Mouse (Mus musculus) megakaryocyte, embryonic 14.5 days (primary cell): ENCODE results near the gene Stxbp3.

Experiments used
- FLI1 ChIP-seq: IDR thresholded peaks from 2 replicates; pipeline ENCODE4 v1.6.1; 2012; ENCODE audit warnings: low read length, inconsistent platforms, mixed read lengths
- GATA1 ChIP-seq: IDR thresholded peaks from 3 replicates; pipeline ENCODE4 v1.6.1; 2012; ENCODE audit warnings: mixed read lengths, low read length, inconsistent platforms, borderline replicate concordance

GRCm38 (mm10) chr3:108765476-108765875, 74.8 kb downstream of the Stxbp3 start:
- TF ChIP-seq GATA1 (no peak), FLI1 (no peak)
